Mouse (Mus musculus): Measurements from ENCODE around the gene Ccdc125.
A peak's percentile ranks its signal among the peaks of the same experiment; 100 is the strongest.
"Not testable (repeated sequence)": the region's sequence is repeated elsewhere in the genome, so short reads cannot be mapped to it uniquely, and the experiment has no call there.

The Ccdc125 gene

GRCm38 (mm10) chr13:100721656-100722055, 52.1 kb downstream of the Ccdc125 start:
- DNase-seq (ENCODE audit: low spot score), result no peak

GRCm38 (mm10) chr13:100724051-100724754, 54.7 kb downstream of the Ccdc125 start:
- no peak for DNase-seq (ENCODE audit: low spot score)

- no peak for DNase-seq (ENCODE audit: low spot score)
Observed at GRCm38 (mm10) chr13:100725194-100725593, 55.7 kb downstream of the Ccdc125 start.

- no peak for DNase-seq (ENCODE audit: low spot score)
Observed at GRCm38 (mm10) chr13:100728086-100728485, 58.6 kb downstream of the Ccdc125 start.

GRCm38 (mm10) chr13:100728530-100728929, 59.0 kb downstream of the Ccdc125 start:
- not testable (repeated sequence) for DNase-seq (ENCODE audit: low spot score)

- DNase-seq (ENCODE audit: low spot score), result no peak
Observed at GRCm38 (mm10) chr13:100730153-100730860, 60.8 kb downstream of the Ccdc125 start.

- DNase-seq (ENCODE audit: low spot score), result peak; percentile 87
Observed at GRCm38 (mm10) chr13:100730861-100731176, 61.3 kb downstream of the Ccdc125 start, which contains the start of gene Cdk7. Gene Cdk7, minus strand, starts transcription at chr13:100730939.

- not testable (repeated sequence) for DNase-seq (ENCODE audit: low spot score)
Observed at GRCm38 (mm10) chr13:100731462-100732046, 62.0 kb downstream of the Ccdc125 start.

- no peak for DNase-seq (ENCODE audit: low spot score)
Observed at GRCm38 (mm10) chr13:100732756-100733155, 63.2 kb downstream of the Ccdc125 start.

GRCm38 (mm10) chr13:100742831-100743230, 73.3 kb downstream of the Ccdc125 start:
- no peak for DNase-seq (ENCODE audit: low spot score)

GRCm38 (mm10) chr13:100743346-100744035, 74.0 kb downstream of the Ccdc125 start:
- DNase-seq (ENCODE audit: low spot score), result no peak

- DNase-seq (ENCODE audit: low spot score), result peak; percentile 91
Observed at GRCm38 (mm10) chr13:100744036-100744744, 74.7 kb downstream of the Ccdc125 start, which contains the start of gene Mrps36. Gene Mrps36, minus strand, starts transcription at chr13:100744659.

GRCm38 (mm10) chr13:100746090-100746489, 76.6 kb downstream of the Ccdc125 start:
- no peak for DNase-seq (ENCODE audit: low spot score)

All from spleen, adult 12 weeks (tissue).